Mouse (Mus musculus) CD4-positive naive resting alpha-beta T cell, adult 57 days (primary cell): ENCODE results near the gene Olfr143. TPM values are rescaled to one million over a fixed set of nuclear protein-coding genes. Genes with fewer than 3 reads are reported as not detected.

Experiments
- total RNA-seq: library from RNA; stranded (reverse); gene quantifications from one replicate; pipeline ENCODE4 v1.2.4, GENCODE M21; 2023

Gene Olfr143
- total RNA-seq = not detected

GRCm38 (mm10) chr9:38252474-38252873 lies at the start of gene Olfr143:
Gene Olfr143 (plus strand): TSS chr9:38252774.

GRCm38 (mm10) chr9:38208065-38208464 lies 44.5 kb upstream of the Olfr143 start, which contains the start of gene Olfr893:
Gene Olfr893 (plus strand): TSS chr9:38208365.

GRCm38 (mm10) chr9:38217755-38218154 lies 34.8 kb upstream of the Olfr143 start, which contains the start of gene Olfr894:
Gene Olfr894 (plus strand): TSS chr9:38218055.

GRCm38 (mm10) chr9:38267551-38267950 lies 15.0 kb downstream of the Olfr143 start, which contains the start of gene Olfr895:
Gene Olfr895 (plus strand): TSS chr9:38267851.

GRCm38 (mm10) chr9:38290807-38291206 lies 38.2 kb downstream of the Olfr143 start, which contains the start of gene Olfr896-ps1:
Gene Olfr896-ps1 (plus strand): TSS chr9:38291107.

Other genes starting within 250 kb of the Olfr143 start
- not detected for gene Olfr883, start 227.0 kb upstream of the Olfr143 start, total RNA-seq
- not detected for gene Olfr884, start 206.2 kb upstream of the Olfr143 start, total RNA-seq
- gene Olfr885, start 191.5 kb upstream of the Olfr143 start, total RNA-seq = not detected
- gene Olfr887, start 168.7 kb upstream of the Olfr143 start, total RNA-seq = not detected
- not detected for gene Olfr888, start 144.6 kb upstream of the Olfr143 start, total RNA-seq
- gene Olfr889, start 137.6 kb upstream of the Olfr143 start, total RNA-seq = not detected
- gene Olfr890, start 110.3 kb upstream of the Olfr143 start, total RNA-seq = not detected
- gene Olfr891, start 72.0 kb upstream of the Olfr143 start, total RNA-seq = not detected
- gene Olfr893, start 44.4 kb upstream of the Olfr143 start, total RNA-seq = not detected
- not detected for gene Olfr894, start 34.7 kb upstream of the Olfr143 start, total RNA-seq
- gene Olfr895, start 15.1 kb downstream of the Olfr143 start, total RNA-seq = not detected
- not detected for gene Olfr896-ps1, start 38.3 kb downstream of the Olfr143 start, total RNA-seq
- gene Olfr25, start 76.3 kb downstream of the Olfr143 start, total RNA-seq = not detected
- not detected for gene Olfr898, start 95.6 kb downstream of the Olfr143 start, total RNA-seq
- gene Olfr250, start 114.1 kb downstream of the Olfr143 start, total RNA-seq = not detected
- gene Olfr251, start 124.3 kb downstream of the Olfr143 start, total RNA-seq = not detected
- gene Olfr147, start 148.9 kb downstream of the Olfr143 start, total RNA-seq = not detected
- not detected for gene Olfr901, start 176.7 kb downstream of the Olfr143 start, total RNA-seq
- gene Olfr902, start 194.9 kb downstream of the Olfr143 start, total RNA-seq = not detected
- gene Olfr904, start 210.4 kb downstream of the Olfr143 start, total RNA-seq = not detected
- gene Olfr905, start 218.3 kb downstream of the Olfr143 start, total RNA-seq = 0.12 TPM
- gene Olfr906, start 234.3 kb downstream of the Olfr143 start, total RNA-seq = not detected
- not detected for gene Olfr907, start 243.0 kb downstream of the Olfr143 start, total RNA-seq